Mouse (Mus musculus) forebrain, embryonic 10.5 days (tissue): Measurements from ENCODE around the gene Slc25a24. TPM values are rescaled to one million over a fixed set of nuclear protein-coding genes. Genes with fewer than 3 reads are reported as not detected.
A peak's percentile ranks its signal among the peaks of the same experiment; 100 is the strongest.

ENCODE experiments used
- DNase-seq: peaks from one replicate; pipeline ENCODE4 v3.0.0-alpha.2; 2017; ENCODE audit warnings: low spot score; ENCODE audit errors: extremely low spot score
- H3K27ac ChIP-seq: fragments of 300-500 bp; sonication (generic); 2 replicates; pipeline ENCODE4 v1.5.1; 2016; ENCODE audit warnings: mild to moderate bottlenecking
- H3K27me3 ChIP-seq: fragments of 300-500 bp; sonication (generic); 2 replicates; pipeline ENCODE4 v1.6.1; 2016; ENCODE audit warnings: mild to moderate bottlenecking; ENCODE audit not compliant: poor library complexity, severe bottlenecking
- H3K36me3 ChIP-seq: fragments of 300-500 bp; sonication (generic); replicated peaks from 2 replicates; pipeline ENCODE4 v1.6.1; 2016; ENCODE audit warnings: mild to moderate bottlenecking, moderate library complexity
- H3K4me1 ChIP-seq: fragments of 300-500 bp; sonication (generic); 2 replicates; pipeline ENCODE4 v1.6.1; 2016
- H3K4me3 ChIP-seq: fragments of 300-500 bp; sonication (generic); 2 replicates; pipeline ENCODE4 v1.5.1; 2016; ENCODE audit warnings: mild to moderate bottlenecking, moderate library complexity
- H3K9me3 ChIP-seq: fragments of 300-500 bp; sonication (generic); 2 replicates; pipeline ENCODE4 v1.6.1; 2016; ENCODE audit warnings: mild to moderate bottlenecking, moderate library complexity
- WGBS: fragments of 180-500 bp; shearing (Covaris S2); methylation state at CpG from one replicate; pipeline ENCODE4 v1.1.7; 2016; 5-methylcytosine and 5-hydroxymethylcytosine counted together
- polyA plus RNA-seq: library from polyadenylated mRNA; unstranded; fragments of >200 nt; fragmentation: Nextera tagmentation; extraction: Ambion mirVana; gene quantifications from 2 replicates; pipeline ENCODE4 v1.2.1, GENCODE M21; 2016

Gene Slc25a24
- polyA plus RNA-seq, 1 experiment from 2014 or later = 25.5 TPM

DNA sequence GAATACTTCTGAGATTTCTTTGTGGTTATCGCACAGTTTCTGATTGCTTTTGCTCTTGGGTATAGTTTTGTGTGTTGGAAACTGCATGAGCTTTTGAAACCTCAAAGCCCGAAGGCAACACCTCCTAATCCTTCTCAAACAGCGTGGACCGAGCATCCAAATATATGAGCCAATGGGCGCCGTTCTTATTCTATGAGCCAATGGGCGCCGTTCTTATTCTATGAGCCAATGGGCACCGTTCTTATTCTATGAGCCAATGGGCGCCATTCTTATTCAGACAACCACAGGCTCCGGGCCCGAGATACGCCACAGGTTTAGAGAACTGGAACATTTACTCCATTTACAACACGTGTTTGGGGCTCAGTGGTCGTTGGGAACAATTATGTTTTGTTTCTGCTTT is 11.1 kb downstream of the Slc25a24 start:
- H3K27me3 ChIP-seq = no peaks in the 10 kb centered on the region
- no peak overlapping the region for H3K27ac ChIP-seq
- no peaks in the 10 kb centered on the region for H3K4me1 ChIP-seq
- H3K36me3 ChIP-seq = peaks cover 24% of the 10 kb centered on the region
- DNase-seq = no peak
- peaks cover 6% of the 10 kb centered on the region; the same call in 1 of the 2 replicates for H3K9me3 ChIP-seq
- WGBS = 95% methylated on average over 15 of the region's 15 CpGs
- H3K4me3 ChIP-seq = no peak overlapping the region

DNA sequence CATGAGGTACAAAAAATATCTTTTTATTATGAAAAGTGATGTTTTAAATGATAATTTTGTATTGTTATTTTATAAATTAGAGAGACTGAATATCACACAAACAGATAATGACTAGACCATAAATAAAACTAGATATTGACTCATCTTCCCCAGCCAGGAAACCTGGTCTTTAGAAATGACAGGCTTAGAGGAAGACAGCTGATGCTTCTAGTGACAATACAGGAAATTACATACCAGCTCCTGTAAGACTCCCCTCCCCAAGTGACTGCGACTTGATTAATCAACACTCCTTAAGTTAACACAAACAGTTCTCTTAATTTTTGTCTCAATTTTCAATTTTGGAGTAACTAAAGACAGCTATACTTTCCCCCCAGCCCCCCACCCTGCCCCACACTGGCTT is 12.4 kb downstream of the Slc25a24 start:
- no peaks in the 10 kb centered on the region for H3K4me1 ChIP-seq
- 93% methylated on average over 1 of the region's 1 CpGs for WGBS
- no peak overlapping the region for H3K4me3 ChIP-seq
- peaks cover 6% of the 10 kb centered on the region; the same call in 1 of the 2 replicates for H3K9me3 ChIP-seq
- H3K27me3 ChIP-seq = no peaks in the 10 kb centered on the region
- no peak overlapping the region for H3K27ac ChIP-seq
- DNase-seq = no peak
- H3K36me3 ChIP-seq = peaks cover 24% of the 10 kb centered on the region

DNA sequence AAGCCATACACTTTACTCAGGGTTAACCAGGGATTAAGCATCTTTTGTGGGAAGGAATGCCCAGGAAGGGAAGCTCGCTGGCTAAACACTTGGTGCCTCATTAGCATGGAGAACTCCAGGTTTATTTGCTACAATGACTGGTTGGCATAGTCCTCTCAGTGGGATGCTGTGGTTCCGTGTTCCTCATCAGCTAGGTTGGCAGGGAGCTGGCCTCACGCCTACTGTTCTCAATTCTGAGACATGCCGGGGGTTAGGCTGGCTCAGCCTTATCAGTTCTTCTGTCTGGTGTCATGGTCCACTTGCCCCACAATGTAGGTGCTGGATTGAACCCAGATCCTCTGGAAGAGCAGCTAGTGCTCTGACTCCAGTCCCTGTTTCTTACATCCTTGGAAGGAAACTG is 29.6 kb downstream of the Slc25a24 start:
- DNase-seq = no peak
- H3K9me3 ChIP-seq = no peaks in the 10 kb centered on the region
- H3K4me1 ChIP-seq = no peaks in the 10 kb centered on the region
- no peak overlapping the region for H3K27ac ChIP-seq
- 85% methylated on average over 4 of the region's 4 CpGs for WGBS
- H3K27me3 ChIP-seq = no peaks in the 10 kb centered on the region
- no peaks in the 10 kb centered on the region for H3K36me3 ChIP-seq
- H3K4me3 ChIP-seq = no peak overlapping the region

DNA sequence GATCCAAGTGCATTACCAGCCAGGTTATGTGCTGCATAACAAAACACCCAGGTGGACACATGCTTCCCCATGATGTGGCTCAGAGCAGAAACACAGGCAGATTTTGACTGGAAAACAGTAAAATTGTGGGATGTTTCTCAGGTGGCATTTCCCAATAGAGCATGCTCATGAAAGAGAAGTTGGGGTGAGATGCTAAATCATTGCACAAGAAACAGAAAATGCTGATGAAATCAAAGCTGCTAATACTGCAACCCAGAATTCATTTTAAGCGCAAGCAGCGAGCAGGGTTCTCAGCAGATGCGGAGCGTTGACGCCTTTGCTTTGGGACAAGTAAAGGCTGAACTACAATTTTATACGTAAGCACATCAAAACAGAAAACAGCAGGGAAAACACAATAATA is 30.5 kb downstream of the Slc25a24 start:
- H3K27ac ChIP-seq = no peak overlapping the region
- 94% methylated on average over 6 of the region's 6 CpGs for WGBS
- no peaks in the 10 kb centered on the region for H3K27me3 ChIP-seq
- H3K4me1 ChIP-seq = no peaks in the 10 kb centered on the region
- no peak overlapping the region for H3K4me3 ChIP-seq
- H3K36me3 ChIP-seq = no peaks in the 10 kb centered on the region
- H3K9me3 ChIP-seq = no peaks in the 10 kb centered on the region
- no peak for DNase-seq

DNA sequence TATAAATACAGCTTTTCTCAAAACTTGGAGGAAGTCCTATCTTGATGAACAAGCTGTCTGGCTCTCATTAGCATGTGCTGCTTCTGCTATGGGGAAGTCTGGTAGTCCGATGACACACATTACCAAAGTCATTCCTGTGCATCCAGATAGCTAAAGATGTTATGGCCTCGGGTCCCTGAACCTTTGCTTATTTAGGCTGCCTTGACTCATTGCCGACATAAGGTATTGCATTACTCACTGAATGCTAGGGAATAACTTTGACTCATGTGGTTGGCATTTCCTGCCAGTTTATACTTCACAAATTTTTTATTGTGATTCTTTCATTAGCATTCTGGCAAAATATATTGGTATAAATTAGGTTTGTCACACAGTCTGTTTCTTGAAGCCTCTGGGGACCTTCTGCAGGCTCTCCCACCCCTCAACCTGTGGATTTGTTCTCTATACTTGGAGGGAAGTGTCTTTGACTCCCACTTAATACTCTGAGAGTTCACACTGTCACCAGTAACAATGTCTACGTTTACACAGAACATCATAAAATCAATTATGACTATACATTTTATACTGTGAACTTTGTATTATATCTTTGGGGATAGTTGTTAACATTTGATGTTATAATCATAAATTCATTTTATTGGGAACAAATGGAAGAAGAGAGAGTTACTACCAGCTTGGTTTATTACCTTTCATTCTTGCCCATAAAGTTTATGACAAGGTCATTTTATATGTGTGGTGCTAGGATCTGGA is 33.1 kb downstream of the Slc25a24 start:
- Histone ChIP-seq H3K27ac (no peak overlapping the region), H3K9me3 (no peaks in the 10 kb centered on the region), H3K36me3 (peaks cover 15% of the 10 kb centered on the region), H3K4me1 (no peaks in the 10 kb centered on the region), H3K4me3 (no peak overlapping the region), H3K27me3 (no peaks in the 10 kb centered on the region)
- 92% methylated on average over 4 of the region's 4 CpGs for whole genome bisulfite sequencing
- no peak for DNase-seq

DNA sequence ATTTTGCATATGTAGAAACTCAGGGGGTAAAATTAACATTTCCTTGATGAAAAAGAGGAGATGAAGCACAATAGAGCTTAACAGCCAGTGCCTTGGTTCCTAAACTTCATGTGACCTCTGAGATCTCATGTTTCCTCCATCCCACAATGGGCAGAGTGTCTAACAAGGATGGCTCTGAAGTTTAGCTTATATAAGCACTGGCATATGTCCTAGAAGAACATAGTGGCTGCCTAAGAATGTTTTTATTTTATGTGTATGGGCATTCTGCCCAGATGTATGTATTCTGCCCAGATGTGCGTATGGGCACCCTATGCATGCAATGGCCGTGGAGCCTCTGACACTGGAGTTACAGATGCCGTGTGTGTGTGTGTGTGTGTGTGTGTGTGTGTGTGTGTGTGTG is 34.5 kb downstream of the Slc25a24 start:
- Histone ChIP-seq H3K36me3 (peaks cover 15% of the 10 kb centered on the region), H3K4me3 (no peak overlapping the region), H3K27ac (no peak overlapping the region), H3K4me1 (no peaks in the 10 kb centered on the region), H3K27me3 (no peaks in the 10 kb centered on the region), H3K9me3 (no peaks in the 10 kb centered on the region)
- DNase-seq = no peak
- WGBS = 98% methylated on average over 3 of the region's 3 CpGs

DNA sequence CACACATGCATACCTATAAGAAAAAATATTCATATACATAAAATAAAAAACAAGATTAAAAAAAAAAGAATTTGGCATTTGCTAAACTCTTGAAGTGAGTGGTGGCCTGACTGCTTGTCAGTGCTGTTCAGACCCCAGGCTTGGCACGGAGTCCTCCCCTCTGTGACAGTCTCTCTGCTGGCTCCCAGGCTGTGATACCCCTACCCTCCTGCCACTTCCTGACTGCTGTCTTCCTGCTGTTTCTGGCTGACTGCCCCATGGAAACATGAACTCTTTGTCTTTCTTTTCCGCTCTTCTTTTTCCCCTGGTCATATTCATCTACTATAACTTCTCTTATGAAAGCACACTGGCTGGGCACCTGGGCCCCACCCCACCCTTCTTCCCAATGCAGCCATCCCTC is 41.1 kb downstream of the Slc25a24 start:
- no peak overlapping the region for H3K4me3 ChIP-seq
- 94% methylated on average over 2 of the region's 2 CpGs for WGBS
- H3K36me3 ChIP-seq = peaks cover 39% of the 10 kb centered on the region
- H3K27me3 ChIP-seq = no peaks in the 10 kb centered on the region
- peaks cover 4% of the 10 kb centered on the region; the same call in 1 of the 2 replicates for H3K4me1 ChIP-seq
- no peak for DNase-seq
- H3K9me3 ChIP-seq = no peaks in the 10 kb centered on the region
- no peak overlapping the region for H3K27ac ChIP-seq

DNA sequence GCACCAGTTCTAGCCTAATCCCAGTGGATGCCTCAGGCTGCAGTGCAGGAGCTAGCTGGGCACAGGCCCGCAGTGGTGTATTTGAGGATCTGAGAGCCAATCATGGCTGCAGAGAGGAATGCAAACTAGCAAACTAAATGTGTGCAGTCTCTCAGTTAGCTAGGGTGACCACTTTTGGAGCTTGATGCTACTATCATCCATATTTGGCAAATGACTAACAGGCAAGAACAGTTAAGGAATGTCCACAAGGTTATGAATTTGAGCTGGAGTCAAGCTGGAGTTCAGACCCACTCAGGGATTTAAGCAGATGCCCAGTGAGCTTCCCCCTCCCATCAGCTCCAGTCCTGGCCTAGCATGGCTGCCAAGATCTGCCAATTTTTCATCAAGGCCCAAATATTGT is 41.7 kb downstream of the Slc25a24 start:
- Histone ChIP-seq H3K27ac (no peak overlapping the region), H3K27me3 (no peaks in the 10 kb centered on the region), H3K4me3 (no peak overlapping the region), H3K9me3 (no peaks in the 10 kb centered on the region), H3K4me1 (peaks cover 4% of the 10 kb centered on the region; the same call in 1 of the 2 replicates), H3K36me3 (peaks cover 35% of the 10 kb centered on the region)
- no peak for DNase-seq
- WGBS = 96% methylated on average over 1 of the region's 1 CpGs

DNA sequence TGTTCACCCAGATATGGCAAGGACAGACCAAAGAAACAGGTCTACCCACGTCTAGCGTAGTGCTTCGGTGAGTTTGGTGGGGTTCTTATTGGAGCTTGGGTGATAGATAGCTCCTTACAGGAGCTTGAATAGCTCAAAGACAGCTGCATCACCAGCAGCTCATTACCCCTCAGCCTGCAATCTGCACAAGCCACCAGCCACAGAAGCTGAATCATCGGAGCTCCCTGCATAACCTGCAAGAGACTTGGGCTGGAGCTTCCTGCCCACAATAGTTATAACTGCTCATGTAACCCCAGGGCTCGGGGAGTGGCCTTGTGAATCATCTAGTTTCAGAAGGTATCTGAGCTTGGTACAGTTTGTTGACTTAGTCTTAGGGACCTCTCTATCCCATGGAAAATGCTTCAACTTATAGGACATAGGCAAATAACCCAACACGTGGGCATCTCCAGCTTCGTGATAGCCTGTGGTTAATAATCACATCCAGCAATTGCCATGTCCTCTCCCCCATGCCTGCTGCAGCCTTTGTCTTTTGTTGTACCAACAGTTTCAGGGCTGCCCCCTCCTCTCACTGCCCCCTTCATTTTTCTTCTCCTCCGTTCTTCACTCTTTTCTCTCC is 42.4 kb downstream of the Slc25a24 start:
- Histone ChIP-seq H3K9me3 (no peaks in the 10 kb centered on the region), H3K27me3 (no peaks in the 10 kb centered on the region), H3K4me1 (peaks cover 4% of the 10 kb centered on the region; the same call in 1 of the 2 replicates), H3K36me3 (peaks cover 28% of the 10 kb centered on the region), H3K27ac (no peak overlapping the region), H3K4me3 (no peak overlapping the region)
- 90% methylated on average over 8 of the region's 8 CpGs for WGBS
- DNase-seq = no peak

DNA sequence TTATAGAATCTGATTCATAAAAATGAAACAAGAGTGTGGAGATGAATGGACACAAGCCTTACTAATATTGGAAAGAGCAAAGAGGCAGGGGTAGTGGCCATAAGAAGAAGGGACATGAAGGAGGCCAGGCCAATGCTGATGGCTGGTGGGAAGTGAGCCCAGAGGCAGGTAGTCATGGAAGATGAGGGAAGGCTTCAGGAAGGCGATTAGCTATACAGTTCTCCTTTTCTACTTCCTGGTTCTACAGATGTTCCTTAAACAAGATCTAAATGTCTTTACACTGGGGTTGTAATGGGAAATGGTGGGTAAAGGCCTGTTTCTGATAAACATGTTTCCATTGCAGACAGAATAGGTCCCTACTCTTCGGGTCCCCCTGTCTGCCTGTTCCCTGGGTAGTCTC is 46.2 kb downstream of the Slc25a24 start:
- Histone ChIP-seq H3K4me1 (peaks cover 10% of the 10 kb centered on the region), H3K36me3 (peaks cover 22% of the 10 kb centered on the region), H3K9me3 (no peaks in the 10 kb centered on the region), H3K27me3 (no peaks in the 10 kb centered on the region), H3K27ac (no peak overlapping the region), H3K4me3 (no peak overlapping the region)
- WGBS = 98% methylated on average over 2 of the region's 2 CpGs
- DNase-seq = no peak

DNA sequence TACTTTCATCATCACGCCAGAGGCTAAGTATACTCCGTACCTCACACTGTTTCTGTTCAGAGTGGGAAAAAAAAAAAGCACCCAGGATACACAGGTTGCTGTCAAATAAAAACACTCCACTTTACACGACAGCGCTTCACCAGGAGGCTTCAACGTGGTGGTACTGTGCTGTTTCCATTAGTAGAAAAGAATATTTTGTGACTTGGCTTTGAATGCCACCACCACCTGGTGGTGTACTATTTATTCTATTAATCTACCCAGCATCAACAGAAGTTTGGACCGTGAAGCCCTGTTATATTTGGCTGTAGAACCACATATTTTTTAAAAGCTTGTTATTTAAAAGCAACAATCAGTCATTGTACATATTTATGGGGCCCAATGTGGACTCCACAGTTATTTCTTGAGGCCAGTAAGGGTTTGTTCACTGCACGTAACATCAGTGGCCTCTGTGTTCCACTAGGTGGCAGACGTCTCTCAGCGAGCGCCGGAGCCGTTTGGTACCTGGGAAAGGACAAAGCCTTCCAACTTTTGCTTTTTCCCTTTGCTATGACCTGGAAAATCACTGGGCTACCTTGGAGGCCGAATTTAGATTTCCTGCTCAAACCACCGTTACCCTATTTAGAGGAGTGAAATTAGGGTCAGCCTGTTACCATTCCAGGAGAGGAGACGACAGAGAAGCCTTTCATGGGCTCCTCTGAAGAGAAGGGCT is 48.3 kb downstream of the Slc25a24 start:
- H3K4me3 ChIP-seq = no peak overlapping the region
- H3K27me3 ChIP-seq = no peaks in the 10 kb centered on the region
- DNase-seq = peak; percentile 60
- WGBS = 31% methylated on average over 15 of the region's 15 CpGs
- peaks cover 4% of the 10 kb centered on the region for H3K36me3 ChIP-seq
- H3K4me1 ChIP-seq = peaks cover 10% of the 10 kb centered on the region
- H3K27ac ChIP-seq = no peak overlapping the region
- no peaks in the 10 kb centered on the region for H3K9me3 ChIP-seq

DNA sequence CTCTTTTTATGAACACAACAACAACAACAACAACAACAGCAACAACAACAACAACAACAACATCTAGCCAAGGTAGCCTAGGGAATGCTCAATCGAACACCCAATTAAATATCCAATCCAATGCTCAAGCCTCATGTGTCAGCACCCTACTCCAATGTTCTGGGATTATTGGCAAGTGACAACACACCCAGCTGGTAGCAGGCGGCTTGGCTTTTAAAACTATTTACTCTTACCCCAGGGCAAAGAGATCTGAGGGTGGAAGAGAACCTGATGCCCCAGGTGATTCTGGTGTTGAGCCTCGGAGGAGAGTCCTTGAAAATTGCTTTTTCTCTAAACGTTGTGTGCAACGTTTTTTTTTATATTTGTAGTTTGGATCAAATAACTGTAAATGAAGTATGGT is 51.4 kb downstream of the Slc25a24 start:
- Histone ChIP-seq H3K36me3 (no peaks in the 10 kb centered on the region), H3K4me3 (no peak overlapping the region), H3K9me3 (no peaks in the 10 kb centered on the region), H3K27me3 (no peaks in the 10 kb centered on the region), H3K27ac (no peak overlapping the region), H3K4me1 (peaks cover 10% of the 10 kb centered on the region)
- DNase-seq = no peak
- 85% methylated on average over 5 of the region's 5 CpGs for WGBS

DNA sequence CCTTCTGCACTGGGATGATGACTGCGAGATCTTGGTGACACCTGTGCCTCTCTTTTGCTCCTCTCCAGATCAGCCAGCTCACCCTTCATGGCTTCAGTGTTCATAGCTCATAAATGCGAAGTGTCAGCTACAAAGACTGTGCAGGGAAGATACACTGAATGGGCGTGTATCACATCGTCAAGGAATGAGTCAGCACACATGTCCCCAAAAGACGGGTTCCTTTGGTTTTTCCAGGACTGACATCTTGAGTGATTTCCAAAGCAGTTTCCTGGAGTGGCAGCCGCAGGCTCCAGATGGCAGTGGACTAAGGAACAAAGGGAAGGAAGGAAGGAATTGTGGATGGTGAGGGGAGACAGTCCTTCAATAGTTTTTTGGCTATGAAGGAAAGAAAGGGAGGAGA is 55.8 kb downstream of the Slc25a24 start:
- Histone ChIP-seq H3K4me3 (no peak overlapping the region), H3K9me3 (no peaks in the 10 kb centered on the region), H3K27ac (no peak overlapping the region), H3K36me3 (no peaks in the 10 kb centered on the region), H3K4me1 (no peaks in the 10 kb centered on the region), H3K27me3 (no peaks in the 10 kb centered on the region)
- WGBS = 75% methylated on average over 6 of the region's 6 CpGs
- no peak for DNase-seq
